ENCODE assay signal across 30 mouse cellular contexts in genomic region chr1:76737663-76738062, GRCm38 (mm10).
A peak's percentile ranks its signal among the peaks of the same experiment; 100 is the strongest.
DNase-seq lines count a peak whose midpoint lies in the region; ATAC-seq and TF ChIP-seq lines count a peak whose summit lies in the region.
"Had no signal": no experiment of that assay in that cellular context is flagged by ENCODE, and none has a peak within 500 bp of the region (broad histone marks: within the 10 kb centered on the region; RNA-seq: fewer than 3 reads in every experiment).

No protein-coding gene starts in this region.

- H3K4me1 ChIP-seq in midbrain, postnatal 0 days (ENCODE audit: insufficient read depth, low read length) = no peaks in the 10 kb centered on the region
- H3K4me1 ChIP-seq in midbrain, embryonic 16.5 days (ENCODE audit: control insufficient read depth, insufficient read depth, low read length) = no peaks in the 10 kb centered on the region
- H3K4me1 ChIP-seq: embryonic facial prominence, embryonic 12.5 days; heart, embryonic 13.5 days; midbrain, embryonic 13.5 days; neural tube, embryonic 15.5 days had no signal

- no peak overlapping the region for H3K27ac ChIP-seq in midbrain, postnatal 0 days (ENCODE audit: low read depth, low read length)
- no peak overlapping the region for H3K27ac ChIP-seq in midbrain, embryonic 16.5 days (ENCODE audit: low read length)
- H3K27ac ChIP-seq: embryonic facial prominence, embryonic 12.5 days; heart, adult 2 months; heart, embryonic 13.5 days; left cerebral cortex, adult 2 months; limb, embryonic 15.5 days; liver, embryonic 14.5 days; macrophage; midbrain, embryonic 13.5 days; neural tube, embryonic 15.5 days had no signal

- H3K9me3 ChIP-seq in midbrain, postnatal 0 days (ENCODE audit: low read length) = no peaks in the 10 kb centered on the region
- no peaks in the 10 kb centered on the region for H3K9me3 ChIP-seq in midbrain, embryonic 16.5 days (replicated peaks; ENCODE audit: control insufficient read depth, low read length, poor library complexity, severe bottlenecking)
- H3K9me3 ChIP-seq: embryonic facial prominence, embryonic 12.5 days; heart, embryonic 13.5 days; limb, embryonic 10.5 days; limb, embryonic 15.5 days; midbrain, embryonic 13.5 days; neural tube, embryonic 15.5 days had no signal

- peak; percentile 57 for DNase-seq in midbrain, postnatal 0 days (ENCODE audit: low spot score)
- peak; percentile 84 to 87 for DNase-seq in cerebellum, adult 18-20 months
- DNase-seq in cerebellum, postnatal 10 days = peak; percentile 86 to 92
- DNase-seq in layer of hippocampus, adult 9-10 months (ENCODE audit: low spot score) = no peak
- no peak for DNase-seq in gastrocnemius, postnatal 4 days (ENCODE audit: low spot score in 2 of 2)
- DNase-seq in urinary bladder, postnatal 14 days (ENCODE audit: low spot score) = no peak
- DNase-seq: adrenal gland, postnatal 36 days; B cell, adult 2 months; embryo, embryonic 11 days; gastrocnemius, postnatal 25 days; heart, adult 2 months; heart, postnatal 14 days; kidney, adult 9 months; kidney, postnatal 10 days; lung, adult 2 months; lung, postnatal 10 days; right cerebral cortex, postnatal 14 days; thymus, postnatal 14 days had no signal

- TF ChIP-seq CTCF in midbrain, postnatal 0 days (IDR thresholded peaks at IDR 0.05) = no peak

- no peak overlapping the region for H3K4me3 ChIP-seq in midbrain, postnatal 0 days (ENCODE audit: low read depth, low read length)
- H3K4me3 ChIP-seq in midbrain, embryonic 16.5 days (ENCODE audit: low read depth, low read length) = no peak overlapping the region
- H3K4me3 ChIP-seq: embryonic facial prominence, embryonic 12.5 days; heart, adult 2 months; heart, embryonic 13.5 days; left cerebral cortex, adult 2 months; limb, embryonic 10.5 days; limb, embryonic 15.5 days; midbrain, embryonic 13.5 days; neural tube, embryonic 15.5 days had no signal

- no peaks in the 10 kb centered on the region for H3K27me3 ChIP-seq in midbrain, postnatal 0 days (ENCODE audit: insufficient read depth, low read length)
- no peaks in the 10 kb centered on the region for H3K27me3 ChIP-seq in midbrain, embryonic 16.5 days (ENCODE audit: control insufficient read depth, insufficient read depth, low read depth, low read length)
- H3K27me3 ChIP-seq: embryonic facial prominence, embryonic 12.5 days; heart, embryonic 13.5 days; limb, embryonic 15.5 days; midbrain, embryonic 13.5 days; neural tube, embryonic 15.5 days had no signal

- no peak for ATAC-seq in midbrain, postnatal 0 days (ENCODE audit: low FRiP score)
- no peak for ATAC-seq in midbrain, embryonic 16.5 days
- ATAC-seq: forebrain, embryonic 14.5 days; intestine, postnatal 0 days; midbrain, embryonic 13.5 days had no signal

- no peak overlapping the region for H3K4me2 ChIP-seq in midbrain, postnatal 0 days (ENCODE audit: low read depth, low read length, poor library complexity, severe bottlenecking)
- H3K4me2 ChIP-seq in midbrain, embryonic 16.5 days (ENCODE audit: low read length) = no peak overlapping the region
- H3K4me2 ChIP-seq: embryonic facial prominence, embryonic 12.5 days; heart, embryonic 13.5 days; limb, embryonic 15.5 days; midbrain, embryonic 13.5 days; neural tube, embryonic 15.5 days had no signal

- H3K36me3 ChIP-seq in midbrain, postnatal 0 days (ENCODE audit: insufficient read depth, low read length) = no peaks in the 10 kb centered on the region
- H3K36me3 ChIP-seq in midbrain, embryonic 16.5 days (ENCODE audit: control insufficient read depth, insufficient read depth, low read length) = no peaks in the 10 kb centered on the region
- H3K36me3 ChIP-seq: embryonic facial prominence, embryonic 12.5 days; heart, embryonic 13.5 days; limb, embryonic 10.5 days; limb, embryonic 15.5 days; midbrain, embryonic 13.5 days; neural tube, embryonic 15.5 days had no signal

- H3K9ac ChIP-seq in midbrain, postnatal 0 days (replicated peaks; ENCODE audit: low read length, poor library complexity, severe bottlenecking) = no peak overlapping the region
- H3K9ac ChIP-seq in midbrain, embryonic 16.5 days (ENCODE audit: low read depth, low read length) = no peak overlapping the region
- H3K9ac ChIP-seq: embryonic facial prominence, embryonic 12.5 days; heart, embryonic 13.5 days; limb, embryonic 15.5 days; liver, embryonic 14.5 days; midbrain, embryonic 13.5 days; neural tube, embryonic 15.5 days had no signal

- WGBS in midbrain, postnatal 0 days = 93% methylated on average over 2 of the region's 2 CpGs
- 86% methylated on average over 2 of the region's 2 CpGs for WGBS in midbrain, embryonic 16.5 days

Comparison
In these comparisons a context has a peak if more than half of its experiments do, and no peak if none do; other contexts are left out.
1. DNase-seq: peak in midbrain, postnatal 0 days (single experiment), cerebellum, adult 18-20 months (2 of 2) and cerebellum, postnatal 10 days (2 of 2); none in layer of hippocampus, adult 9-10 months (single experiment), gastrocnemius, postnatal 4 days (0 of 2) and urinary bladder, postnatal 14 days (single experiment).